In genomic region chr3:34572081-34572480, GRCm38 (mm10) we compare ENCODE assay signal across 15 mouse cellular contexts.
A peak's percentile ranks its signal among the peaks of the same experiment; 100 is the strongest.
DNase-seq lines count a peak whose midpoint lies in the region; ATAC-seq and TF ChIP-seq lines count a peak whose summit lies in the region.
"Had no signal": no experiment of that assay in that cellular context is flagged by ENCODE, and none has a peak within 500 bp of the region (broad histone marks: within the 10 kb centered on the region; RNA-seq: fewer than 3 reads in every experiment).

No protein-coding gene starts in this region.

- no peak overlapping the region for H3K4me3 ChIP-seq in hindbrain, embryonic 10.5 days
- no peak overlapping the region for H3K4me3 ChIP-seq in hindbrain, embryonic 14.5 days (replicated peaks; ENCODE audit: low read length)
- no peak overlapping the region for H3K4me3 ChIP-seq in thymus, adult 2 months (ENCODE audit: control insufficient read depth, insufficient read depth, low read length)
- H3K4me3 ChIP-seq: embryonic facial prominence, embryonic 10.5 days; stomach, embryonic 15.5 days had no signal

- TF ChIP-seq CTCF in thymus, adult 2 months (IDR thresholded peaks at IDR 0.05; ENCODE audit: borderline replicate concordance, control insufficient read depth, extremely low read depth, insufficient read depth, low read length, poor library complexity): no peak

- DNase-seq in hindbrain, embryonic 10.5 days (ENCODE audit: low spot score): no peak
- DNase-seq in hindbrain, embryonic 14.5 days (ENCODE audit: low spot score): no peak
- DNase-seq in cerebellum, adult 9-10 months: peak; percentile 26
- DNase-seq in frontal cortex, postnatal 10 days (ENCODE audit: low spot score in 2 of 2): peak; percentile 31 to 39
- peak; percentile 75 to 79 for DNase-seq in left cerebral cortex, postnatal 36 days (ENCODE audit: low spot score in 2 of 2)
- DNase-seq in lung, postnatal 4 days: no peak
- DNase-seq in thymus, adult 2 months: no peak
- no peak for DNase-seq in urinary bladder, adult 18-20 months (ENCODE audit: low spot score in 2 of 2)
- DNase-seq: adrenal gland, postnatal 25 days; B cell, adult 2 months; gastrocnemius, postnatal 10 days; kidney, adult 9 months had no signal

- TF ChIP-seq POLR2A in thymus, adult 2 months (IDR thresholded peaks at IDR 0.05; ENCODE audit: control insufficient read depth, extremely low read depth, insufficient read depth, low read length, poor library complexity): no peak

- H3K36me3 ChIP-seq in hindbrain, embryonic 10.5 days: peaks cover 7% of the 10 kb centered on the region; the same call in 1 of the 2 replicates
- no peaks in the 10 kb centered on the region for H3K36me3 ChIP-seq in hindbrain, embryonic 14.5 days (replicated peaks; ENCODE audit: control insufficient read depth, insufficient read depth)
- H3K36me3 ChIP-seq in thymus, adult 2 months (ENCODE audit: control insufficient read depth, insufficient read depth, low read length): no peaks in the 10 kb centered on the region
- H3K36me3 ChIP-seq: embryonic facial prominence, embryonic 10.5 days; stomach, embryonic 15.5 days had no signal

- no peaks in the 10 kb centered on the region; the same call in 1 of the 2 replicates for H3K27me3 ChIP-seq in hindbrain, embryonic 10.5 days (ENCODE audit: insufficient read depth, poor library complexity, severe bottlenecking)
- no peaks in the 10 kb centered on the region for H3K27me3 ChIP-seq in hindbrain, embryonic 14.5 days (ENCODE audit: control insufficient read depth, insufficient read depth, low read length)
- no peaks in the 10 kb centered on the region for H3K27me3 ChIP-seq in thymus, adult 2 months (ENCODE audit: control insufficient read depth, insufficient read depth, low read length)
- H3K27me3 ChIP-seq: stomach, embryonic 15.5 days had no signal

- H3K4me2 ChIP-seq in hindbrain, embryonic 14.5 days (replicated peaks): no peak overlapping the region
- H3K4me2 ChIP-seq: stomach, embryonic 15.5 days had no signal

- no peak for ATAC-seq in hindbrain, embryonic 14.5 days (ENCODE audit: low FRiP score)
- ATAC-seq: lung, postnatal 0 days had no signal

- 82% methylated on average over 6 of the region's 6 CpGs for WGBS in hindbrain, embryonic 10.5 days
- WGBS in hindbrain, embryonic 14.5 days: 54% methylated on average over 6 of the region's 6 CpGs
- 91% methylated on average over 6 of the region's 6 CpGs for WGBS in thymus, adult 2 months

- H3K4me1 ChIP-seq in hindbrain, embryonic 10.5 days (replicated peaks): peaks cover 84% of the 10 kb centered on the region
- peaks cover 23% of the 10 kb centered on the region; the same call in 1 of the 2 replicates for H3K4me1 ChIP-seq in hindbrain, embryonic 14.5 days (replicated peaks; ENCODE audit: control insufficient read depth, insufficient read depth, low read length)
- H3K4me1 ChIP-seq in thymus, adult 2 months (replicated peaks; ENCODE audit: control insufficient read depth, insufficient read depth, low read length): no peaks in the 10 kb centered on the region
- H3K4me1 ChIP-seq: stomach, embryonic 15.5 days had no signal

- intact Hi-C loops in left cerebral cortex, postnatal 36 days (cut with DNase I): loop anchor here (5.0 kb wide), 1 partner anchor 65 kb away; no protein-coding TSS in a partner anchor

- H3K9me3 ChIP-seq in hindbrain, embryonic 10.5 days: no peaks in the 10 kb centered on the region
- H3K9me3 ChIP-seq in hindbrain, embryonic 14.5 days (ENCODE audit: control insufficient read depth, low read length): no peaks in the 10 kb centered on the region
- H3K9me3 ChIP-seq: embryonic facial prominence, embryonic 10.5 days; stomach, embryonic 15.5 days had no signal

- H3K9ac ChIP-seq in hindbrain, embryonic 14.5 days: no peak overlapping the region
- H3K9ac ChIP-seq: stomach, embryonic 15.5 days had no signal

- H3K27ac ChIP-seq in hindbrain, embryonic 10.5 days: peak overlapping the region; percentile 78
- H3K27ac ChIP-seq in hindbrain, embryonic 14.5 days: no peak overlapping the region
- no peak overlapping the region for H3K27ac ChIP-seq in thymus, adult 2 months (ENCODE audit: control insufficient read depth, insufficient read depth, low read length)
- H3K27ac ChIP-seq: embryonic facial prominence, embryonic 10.5 days; stomach, embryonic 15.5 days had no signal

Comparison
In these comparisons a context has a peak if more than half of its experiments do, and no peak if none do; other contexts are left out.
1. DNase-seq: peak in cerebellum, adult 9-10 months (single experiment), frontal cortex, postnatal 10 days (2 of 2) and left cerebral cortex, postnatal 36 days (2 of 2); none in hindbrain, embryonic 10.5 days (single experiment), hindbrain, embryonic 14.5 days (single experiment), lung, postnatal 4 days (0 of 2), thymus, adult 2 months (single experiment) and urinary bladder, adult 18-20 months (0 of 2).